Mouse (Mus musculus) urinary bladder, postnatal 36 days (tissue): ENCODE measurements around the gene D630003M21Rik.

Experiments
- DNase-seq, 2 experiments: peaks; one replicate each; pipeline ENCODE4 v3.0.0; 2022; ENCODE audit warnings: low spot score in 2 of 2, mixed read lengths in 1 of 2

D630003M21Rik gene

GRCm38 (mm10) chr2:158167496-158168205, 61.4 kb downstream of the D630003M21Rik start:
- no peak for DNase-seq

- no peak for DNase-seq
These were observed 62.4 kb downstream of the D630003M21Rik start for GRCm38 (mm10) chr2:158166628-158167027.

- DNase-seq, result no peak
These were observed 63.2 kb downstream of the D630003M21Rik start for GRCm38 (mm10) chr2:158165776-158166175.

GRCm38 (mm10) chr2:158163034-158163433, 66.0 kb downstream of the D630003M21Rik start:
- no peak for DNase-seq

- no peak for DNase-seq
These were observed 67.3 kb downstream of the D630003M21Rik start for GRCm38 (mm10) chr2:158161761-158162160.

- DNase-seq, result peak in 1 of 2 experiments; percentile 32
These were observed 69.4 kb downstream of the D630003M21Rik start for GRCm38 (mm10) chr2:158159376-158160235.

GRCm38 (mm10) chr2:158157654-158158053, 71.4 kb downstream of the D630003M21Rik start:
- DNase-seq, result no peak

GRCm38 (mm10) chr2:158156487-158156886, 72.5 kb downstream of the D630003M21Rik start:
- no peak for DNase-seq

- no peak for DNase-seq
These were observed 73.4 kb downstream of the D630003M21Rik start for GRCm38 (mm10) chr2:158155615-158156014.

- DNase-seq, result no peak
These were observed 73.9 kb downstream of the D630003M21Rik start for GRCm38 (mm10) chr2:158155101-158155500.

GRCm38 (mm10) chr2:158154641-158155040, 74.4 kb downstream of the D630003M21Rik start:
- DNase-seq, result no peak

GRCm38 (mm10) chr2:158153728-158154343, 75.2 kb downstream of the D630003M21Rik start:
- no peak for DNase-seq

GRCm38 (mm10) chr2:158152685-158153309, 76.2 kb downstream of the D630003M21Rik start:
- no peak for DNase-seq

- no peak for DNase-seq
These were observed 77.9 kb downstream of the D630003M21Rik start for GRCm38 (mm10) chr2:158151077-158151476.

GRCm38 (mm10) chr2:158146971-158147370, 82.1 kb downstream of the D630003M21Rik start:
- no peak for DNase-seq

- peak; percentile 94 to 95 for DNase-seq
These were observed 82.8 kb downstream of the D630003M21Rik start, which contains the start of gene Tgm2 for GRCm38 (mm10) chr2:158146223-158146622. Gene Tgm2, minus strand, starts transcription at chr2:158146436.

- no peak for DNase-seq
These were observed 83.4 kb downstream of the D630003M21Rik start for GRCm38 (mm10) chr2:158145528-158146065.

- no peak for DNase-seq
These were observed 84.1 kb downstream of the D630003M21Rik start for GRCm38 (mm10) chr2:158144750-158145527.

GRCm38 (mm10) chr2:158144263-158144662, 84.8 kb downstream of the D630003M21Rik start:
- no peak for DNase-seq

GRCm38 (mm10) chr2:158143816-158144215, 85.2 kb downstream of the D630003M21Rik start:
- no peak for DNase-seq

GRCm38 (mm10) chr2:158142981-158143380, 86.0 kb downstream of the D630003M21Rik start:
- no peak for DNase-seq
